Mouse (Mus musculus): Measurements from ENCODE around the gene Ube2f. TPM values are rescaled to one million over a fixed set of nuclear protein-coding genes. Genes with fewer than 3 reads are reported as not detected.

Gene Ube2f
- 51.0 TPM for polyA plus RNA-seq (2017; shearing (Covaris generic))

DNA sequence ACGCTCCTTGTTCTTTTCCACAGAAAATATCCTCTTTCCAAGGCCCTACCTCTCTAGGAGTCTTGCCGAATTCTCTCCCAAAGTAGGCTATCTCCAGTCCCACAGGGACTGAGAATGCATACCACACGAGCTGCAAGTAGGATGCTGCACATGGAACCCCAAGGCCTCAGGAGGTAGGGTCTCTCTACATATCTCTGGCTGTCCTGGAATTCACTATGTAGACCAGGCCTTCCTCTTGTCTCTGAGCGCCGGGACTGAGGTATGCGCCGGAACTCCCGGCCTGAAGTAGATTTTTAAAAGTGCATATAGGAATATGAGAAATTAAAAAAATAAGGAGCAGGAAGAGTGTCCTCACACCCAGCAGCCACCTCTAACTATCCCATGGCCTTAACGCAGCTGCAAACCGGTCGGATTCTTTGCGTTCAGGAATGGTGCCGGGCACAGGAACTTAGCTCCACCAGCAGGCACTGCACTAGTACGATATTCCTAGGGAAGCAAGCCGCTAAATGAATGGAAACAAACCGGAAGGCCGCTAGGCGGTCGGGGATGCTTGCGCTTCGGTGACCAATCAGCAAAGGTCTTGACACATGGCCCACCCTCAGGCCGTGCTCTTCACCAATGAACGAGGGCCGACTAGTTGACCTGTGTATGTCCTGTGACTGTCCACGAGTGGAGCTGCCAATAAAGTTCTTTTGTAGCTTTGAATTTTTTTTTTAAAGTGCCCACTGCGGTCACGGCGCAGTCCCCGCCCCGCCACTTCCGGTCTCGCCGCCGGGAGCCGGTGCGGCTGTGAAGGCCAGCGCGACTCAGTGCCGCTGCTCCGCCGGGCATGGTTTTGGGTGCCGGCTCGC, at the start of gene Ube2f:
Ube2f (plus strand) TSS at position 741 of the 851 bp plus-strand sequence.

DNA sequence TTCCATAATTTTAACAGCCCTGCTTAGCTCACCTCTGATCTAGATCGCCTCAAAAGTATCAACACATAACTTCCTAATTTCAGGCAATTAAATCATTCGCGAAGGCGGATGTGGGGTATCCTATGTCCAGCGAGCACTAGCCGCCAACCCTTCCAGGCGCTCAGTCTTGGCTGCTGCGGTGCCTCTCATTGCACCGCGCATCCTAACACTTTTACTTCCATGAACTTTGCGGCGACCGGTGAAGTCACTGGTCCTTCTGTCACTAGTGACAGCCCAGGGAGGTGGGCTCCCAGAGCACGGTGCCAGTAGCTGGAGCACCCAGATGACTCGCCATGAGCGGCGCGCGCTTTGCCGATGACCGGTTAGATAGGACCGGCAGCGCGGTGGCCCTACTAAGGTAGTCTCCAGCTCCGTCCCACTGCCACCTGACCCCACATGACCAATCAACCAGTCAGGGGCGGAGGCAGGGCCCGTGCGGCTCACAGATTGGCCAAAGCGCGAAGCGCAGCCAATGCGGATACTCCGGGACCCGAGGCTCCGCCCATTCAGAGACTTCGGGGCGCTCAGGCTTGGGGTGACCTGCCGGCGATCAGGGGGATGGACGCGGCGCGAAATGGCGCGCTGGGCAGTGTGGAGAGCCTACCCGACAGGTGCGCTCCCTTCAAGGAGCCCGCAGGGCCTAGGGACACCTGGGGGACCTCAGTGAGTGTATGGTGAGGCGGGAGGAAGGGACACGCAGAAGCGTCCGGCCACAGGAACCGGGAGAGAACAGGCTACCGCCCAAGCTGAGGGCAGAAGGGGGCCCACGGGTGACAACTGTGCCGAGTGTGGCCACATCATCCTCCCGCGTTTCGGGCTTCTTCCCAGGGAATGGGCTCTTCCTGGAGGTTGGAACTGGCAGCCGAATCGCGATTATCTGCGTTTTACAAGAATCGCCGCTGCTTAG, 48.0 kb downstream of the Ube2f start, which contains the start of gene Scly:
Scly (plus strand) TSS at position 540 of the 946 bp plus-strand sequence.

DNA sequence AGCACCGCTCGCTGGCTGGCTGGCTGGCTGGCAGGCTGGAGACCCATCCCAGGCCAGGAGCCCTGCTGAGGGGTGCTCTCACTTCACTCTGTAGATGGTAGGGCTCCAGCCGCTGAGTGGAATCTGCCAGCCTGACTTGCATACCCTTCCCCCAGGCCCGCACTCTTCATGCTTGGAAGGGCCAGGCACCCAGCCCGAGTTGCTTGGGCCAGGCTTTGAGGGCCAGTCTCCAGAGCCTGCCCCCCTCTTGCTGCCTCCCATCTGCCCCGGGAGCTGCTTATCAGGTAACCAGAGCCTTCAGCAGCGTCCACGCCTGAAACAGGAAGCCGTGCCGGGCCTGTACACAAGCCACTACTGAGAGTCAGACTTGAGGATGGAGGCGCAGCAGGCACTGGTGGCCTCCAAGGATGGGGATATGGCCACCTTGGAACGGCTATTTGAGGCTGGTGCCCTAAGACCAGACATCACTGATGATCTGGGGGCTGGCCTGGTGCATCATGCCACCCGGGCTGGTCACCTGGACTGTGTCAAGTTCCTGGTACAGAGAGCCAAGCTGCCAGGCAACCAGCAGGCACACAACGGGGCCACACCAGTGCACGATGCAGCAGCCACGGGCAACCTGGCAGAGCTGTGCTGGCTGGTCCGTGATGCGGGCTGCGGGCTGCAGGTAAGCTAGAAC, 71.8 kb downstream of the Ube2f start, which contains the start of gene Espnl:
Espnl (plus strand) TSS at position 316 of the 679 bp plus-strand sequence.

Other genes with a start within 250 kb of the Ube2f start
- 0.26 TPM for gene Rbm44, start 105.2 kb upstream of the Ube2f start, polyA plus RNA-seq (2017; shearing (Covaris generic))
- 35.9 TPM for gene Ramp1, start 70.5 kb upstream of the Ube2f start, polyA plus RNA-seq (2017; shearing (Covaris generic))
- gene Scly, start 48.0 kb downstream of the Ube2f start, polyA plus RNA-seq (2017; shearing (Covaris generic)): 16.2 TPM
- gene Espnl, start 71.8 kb downstream of the Ube2f start, polyA plus RNA-seq (2017; shearing (Covaris generic)): not detected
- gene Klhl30, start 100.7 kb downstream of the Ube2f start, polyA plus RNA-seq (2017; shearing (Covaris generic)): not detected
- gene Erfe, start 116.1 kb downstream of the Ube2f start, polyA plus RNA-seq (2017; shearing (Covaris generic)): not detected
- 125 TPM for gene Ilkap, start 148.5 kb downstream of the Ube2f start, polyA plus RNA-seq (2017; shearing (Covaris generic))
- gene Hes6, start 163.7 kb downstream of the Ube2f start, polyA plus RNA-seq (2017; shearing (Covaris generic)): 42.5 TPM
- gene Per2, start 209.0 kb downstream of the Ube2f start, polyA plus RNA-seq (2017; shearing (Covaris generic)): 8.5 TPM
- 4.4 TPM for gene Traf3ip1, start 244.3 kb downstream of the Ube2f start, polyA plus RNA-seq (2017; shearing (Covaris generic))

Measured in naive thymus-derived CD4-positive, alpha-beta T cell, adult 5 months (primary cell).